25 mouse cellular contexts compared by ENCODE assay signal in the genomic region with DNA sequence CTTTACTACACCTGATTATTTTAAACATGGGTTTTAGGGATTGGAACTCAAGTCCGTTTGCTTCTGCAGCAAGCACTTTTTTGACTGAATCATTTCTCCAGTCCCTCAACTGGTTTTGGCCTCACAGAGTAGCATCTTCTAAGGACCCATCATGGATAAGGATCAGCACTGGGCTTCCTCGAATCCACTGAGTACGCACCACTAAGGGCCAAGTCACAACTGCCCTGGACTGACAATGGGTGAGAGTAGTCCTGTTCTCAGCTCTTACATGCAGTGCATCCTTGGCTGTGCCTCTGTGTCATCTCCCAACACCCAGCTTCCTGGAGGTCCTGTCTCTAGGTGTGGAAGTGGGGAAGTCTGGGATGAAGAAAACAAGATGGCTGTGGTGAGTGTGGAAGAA. TPM values are rescaled to one million over a fixed set of nuclear protein-coding genes. Genes with fewer than 3 reads are reported as not detected.
A peak's percentile ranks its signal among the peaks of the same experiment; 100 is the strongest.
DNase-seq lines count a peak whose midpoint lies in the region; ATAC-seq lines count a peak whose summit lies in the region.
"Had no signal": no experiment of that assay in that cellular context is flagged by ENCODE, and none has a peak within 500 bp of the region (broad histone marks: within the 10 kb centered on the region; RNA-seq: fewer than 3 reads in every experiment).

No protein-coding gene starts in this region.

- H3K27me3 ChIP-seq in intestine, embryonic 14.5 days (replicated peaks; ENCODE audit: control insufficient read depth, insufficient read depth, low read length): no peaks in the 10 kb centered on the region
- H3K27me3 ChIP-seq in intestine, embryonic 16.5 days (replicated peaks; ENCODE audit: control insufficient read depth, insufficient read depth, low read length): no peaks in the 10 kb centered on the region
- no peaks in the 10 kb centered on the region for H3K27me3 ChIP-seq in limb, embryonic 10.5 days (ENCODE audit: low read depth, poor library complexity, severe bottlenecking)
- H3K27me3 ChIP-seq in midbrain, embryonic 15.5 days (replicated peaks): no peaks in the 10 kb centered on the region
- H3K27me3 ChIP-seq: embryonic facial prominence, embryonic 13.5 days; embryonic facial prominence, embryonic 15.5 days had no signal

- no peak for ATAC-seq in intestine, embryonic 14.5 days (replicated peaks; ENCODE audit: low FRiP score, low TSS enrichment, low read depth)
- no peak for ATAC-seq in intestine, embryonic 16.5 days
- ATAC-seq in midbrain, embryonic 15.5 days (replicated peaks): no peak
- ATAC-seq: forebrain, embryonic 14.5 days; forebrain, embryonic 16.5 days had no signal

- peak; percentile 75 for DNase-seq in heart, adult 11 months
- no peak for DNase-seq in heart, postnatal 4 days
- peak; percentile 38 for DNase-seq in intestine, embryonic 14.5 days (ENCODE audit: low spot score)
- peak; percentile 26 for DNase-seq in limb, embryonic 10.5 days (ENCODE audit: low spot score)
- DNase-seq: adrenal gland, adult 2 months; adrenal gland, postnatal 10 days; adrenal gland, postnatal 25 days; cerebellum, adult 11 months; cerebellum, adult 18-20 months; cerebellum, adult 8-10 months; cerebellum, adult 9-11 months; cerebellum, postnatal 36 days; embryo, embryonic 11 days had no signal

- H3K4me1 ChIP-seq in intestine, embryonic 14.5 days (replicated peaks; ENCODE audit: control insufficient read depth, insufficient read depth, low read length): 0 out of 2 replicates have a peak, but pooled peaks cover 3% of the 10 kb centered on the region
- no peaks in the 10 kb centered on the region for H3K4me1 ChIP-seq in intestine, embryonic 16.5 days (ENCODE audit: control insufficient read depth, insufficient read depth, low read length)
- no peaks in the 10 kb centered on the region for H3K4me1 ChIP-seq in limb, embryonic 10.5 days
- peaks cover 3% of the 10 kb centered on the region; the same call in 1 of the 2 replicates for H3K4me1 ChIP-seq in midbrain, embryonic 15.5 days
- H3K4me1 ChIP-seq: embryonic facial prominence, embryonic 13.5 days; embryonic facial prominence, embryonic 15.5 days; forebrain, embryonic 10.5 days had no signal

- no peak overlapping the region for H3K4me3 ChIP-seq in intestine, embryonic 14.5 days (ENCODE audit: low read depth, low read length)
- no peak overlapping the region for H3K4me3 ChIP-seq in intestine, embryonic 16.5 days (ENCODE audit: low read length)
- H3K4me3 ChIP-seq in limb, embryonic 10.5 days: no peak overlapping the region
- no peak overlapping the region for H3K4me3 ChIP-seq in midbrain, embryonic 15.5 days
- H3K4me3 ChIP-seq: embryonic facial prominence, embryonic 13.5 days; embryonic facial prominence, embryonic 15.5 days; erythroblast, embryonic 14.5 days; forebrain, embryonic 10.5 days had no signal

- no peak overlapping the region for H3K9ac ChIP-seq in intestine, embryonic 14.5 days (ENCODE audit: low read length)
- no peak overlapping the region for H3K9ac ChIP-seq in intestine, embryonic 16.5 days (ENCODE audit: low read depth, low read length)
- no peak overlapping the region for H3K9ac ChIP-seq in midbrain, embryonic 15.5 days
- H3K9ac ChIP-seq: embryonic facial prominence, embryonic 13.5 days; embryonic facial prominence, embryonic 15.5 days had no signal

- 82% methylated on average over 3 of the region's 3 CpGs for WGBS in intestine, embryonic 14.5 days
- WGBS in intestine, embryonic 16.5 days: 83% methylated on average over 3 of the region's 3 CpGs
- WGBS in limb, embryonic 10.5 days: 91% methylated on average over 3 of the region's 3 CpGs
- 88% methylated on average over 3 of the region's 3 CpGs for WGBS in midbrain, embryonic 15.5 days

- no peak overlapping the region for H3K4me2 ChIP-seq in intestine, embryonic 14.5 days (ENCODE audit: low read length)
- no peak overlapping the region for H3K4me2 ChIP-seq in intestine, embryonic 16.5 days (ENCODE audit: low read depth, low read length)
- no peak overlapping the region for H3K4me2 ChIP-seq in midbrain, embryonic 15.5 days
- H3K4me2 ChIP-seq: embryonic facial prominence, embryonic 13.5 days; embryonic facial prominence, embryonic 15.5 days had no signal

- no peaks in the 10 kb centered on the region for H3K9me3 ChIP-seq in intestine, embryonic 14.5 days (ENCODE audit: control insufficient read depth, low read length)
- no peaks in the 10 kb centered on the region for H3K9me3 ChIP-seq in intestine, embryonic 16.5 days (ENCODE audit: control insufficient read depth, low read length)
- no peaks in the 10 kb centered on the region for H3K9me3 ChIP-seq in limb, embryonic 10.5 days (replicated peaks)
- no peaks in the 10 kb centered on the region for H3K9me3 ChIP-seq in midbrain, embryonic 15.5 days
- H3K9me3 ChIP-seq: embryonic facial prominence, embryonic 13.5 days; embryonic facial prominence, embryonic 15.5 days; forebrain, embryonic 10.5 days had no signal

- no peaks in the 10 kb centered on the region for H3K36me3 ChIP-seq in intestine, embryonic 14.5 days (ENCODE audit: control insufficient read depth, insufficient read depth, low read length)
- no peaks in the 10 kb centered on the region for H3K36me3 ChIP-seq in intestine, embryonic 16.5 days (ENCODE audit: control insufficient read depth, insufficient read depth, low read length)
- no peaks in the 10 kb centered on the region for H3K36me3 ChIP-seq in limb, embryonic 10.5 days
- no peaks in the 10 kb centered on the region for H3K36me3 ChIP-seq in midbrain, embryonic 15.5 days (replicated peaks)
- H3K36me3 ChIP-seq: embryonic facial prominence, embryonic 13.5 days; embryonic facial prominence, embryonic 15.5 days; forebrain, embryonic 10.5 days had no signal

- H3K27ac ChIP-seq in intestine, embryonic 14.5 days (ENCODE audit: low read depth): no peak overlapping the region
- H3K27ac ChIP-seq in intestine, embryonic 16.5 days (ENCODE audit: low read length): no peak overlapping the region
- H3K27ac ChIP-seq in limb, embryonic 10.5 days: no peak overlapping the region
- H3K27ac ChIP-seq in midbrain, embryonic 15.5 days: no peak overlapping the region
- H3K27ac ChIP-seq: embryonic facial prominence, embryonic 13.5 days; embryonic facial prominence, embryonic 15.5 days; forebrain, embryonic 10.5 days had no signal

RNA-seq across cellular contexts. Expression of gene Plpp4, which starts 35.2 kb away (rescaled TPM):
- total RNA-seq in heart, postnatal 4 days (2021): not detected
- polyA plus RNA-seq in intestine, embryonic 14.5 days (2014; fragmentation: Nextera tagmentation; extraction: Ambion mirVana): 0.28 and 0.31 TPM in 2 replicates
- polyA plus RNA-seq in intestine, embryonic 16.5 days (2015; fragmentation: Nextera tagmentation; extraction: Ambion mirVana): 0.20 and 0.28 TPM in 2 replicates
- polyA plus RNA-seq in limb, embryonic 10.5 days (2016; fragmentation: Nextera tagmentation; extraction: Ambion mirVana): not detected in 2 replicates
- polyA plus RNA-seq in midbrain, embryonic 15.5 days (2015; fragmentation: Nextera tagmentation; extraction: Ambion mirVana): 9.7 and 10.5 TPM in 2 replicates
- total RNA-seq: adrenal gland, adult 2 months; adrenal gland, postnatal 25 days; common myeloid progenitor, adult 5-6 weeks; ES-E14; MEL had no signal
- polyA plus RNA-seq: adrenal gland, adult 2 months; C2C12; erythroblast, embryonic 14.5 days had no signal
